Mouse (Mus musculus) heart, embryonic 16.5 days (tissue): ENCODE data around the gene Ift74. TPM values are rescaled to one million over a fixed set of nuclear protein-coding genes. Genes with fewer than 3 reads are reported as not detected.

Source experiments
- ATAC-seq: fragments of 200-750 bp; cut with Nextera tagmentation; replicated peaks from 2 replicates; pipeline ENCODE4 v1.8.0; 2017; ENCODE audit warnings: moderate number of reproducible peaks; ENCODE audit not compliant: insufficient read depth, low FRiP score; ENCODE audit errors: extremely low read depth
- H3K27ac ChIP-seq: fragments of 300-500 bp; sonication (generic); 2 replicates; pipeline ENCODE4 v1.5.1; 2014; ENCODE audit warnings: mild to moderate bottlenecking, low read length, control low read depth, moderate library complexity
- H3K27me3 ChIP-seq: fragments of 300-500 bp; sonication (generic); 2 replicates; pipeline ENCODE4 v1.6.1; 2014; ENCODE audit warnings: low read length, mixed read lengths; ENCODE audit not compliant: control insufficient read depth, insufficient read depth
- H3K36me3 ChIP-seq: fragments of 300-500 bp; sonication (generic); 2 replicates; pipeline ENCODE4 v1.6.1; 2014; ENCODE audit not compliant: control insufficient read depth, insufficient read depth
- H3K4me1 ChIP-seq: fragments of 300-500 bp; sonication (generic); 2 replicates; pipeline ENCODE4 v1.6.1; 2014; ENCODE audit warnings: low read length, mixed read lengths; ENCODE audit not compliant: control insufficient read depth, insufficient read depth
- H3K4me2 ChIP-seq: fragments of 300-500 bp; sonication (generic); 2 replicates; pipeline ENCODE4 v1.6.1; 2014; ENCODE audit warnings: low read depth, mild to moderate bottlenecking, control low read depth, low read length
- H3K4me3 ChIP-seq: fragments of 300-500 bp; sonication (generic); 2 replicates; pipeline ENCODE4 v1.5.1; 2014; ENCODE audit warnings: mild to moderate bottlenecking, control low read depth, low read length
- H3K9ac ChIP-seq: fragments of 300-500 bp; sonication (generic); 2 replicates; pipeline ENCODE4 v1.6.1; 2014; ENCODE audit warnings: low read length, control low read depth
- H3K9me3 ChIP-seq: fragments of 300-500 bp; sonication (generic); replicated peaks from 2 replicates; pipeline ENCODE4 v1.6.1; 2016; ENCODE audit warnings: low read length; ENCODE audit not compliant: control insufficient read depth
- WGBS: fragments of 180-500 bp; shearing (Covaris S2); extraction: QIAGEN DNeasy Blood & Tissue Kit; methylation state at CpG from one replicate; pipeline ENCODE4 v1.1.7; 2014; 5-methylcytosine and 5-hydroxymethylcytosine counted together
- microRNA counts: library from miRNA; unstranded; fragments of <30 nt; microRNA quantifications from one replicate; lab custom pipeline; 2016
- microRNA-seq: library from miRNA; unstranded; fragments of <30 nt; microRNA quantifications from one replicate; pipeline ENCODE4, GENCODE M21; 2017
- polyA plus RNA-seq: library from polyadenylated mRNA; unstranded; fragments of >200 nt; fragmentation: Nextera tagmentation; extraction: Ambion mirVana; gene quantifications from 2 replicates; pipeline ENCODE4 v1.2.1, GENCODE M21; 2015

Ift74 gene
- polyA plus RNA-seq, 1 experiment from 2014 or later = 14.8 TPM

- Histone ChIP-seq H3K36me3 (no peaks in the 10 kb centered on the region), H3K4me3 (no peak overlapping the region), H3K9ac (no peak overlapping the region), H3K9me3 (no peaks in the 10 kb centered on the region), H3K27ac (peak overlapping the region; percentile 53), H3K4me2 (no peak overlapping the region), H3K4me1 (peaks cover 6% of the 10 kb centered on the region; the same call in 1 of the 2 replicates), H3K27me3 (no peaks in the 10 kb centered on the region)
- ATAC-seq = peak; percentile 75
- WGBS = 27% methylated on average over 6 of the region's 6 CpGs
Observed at GRCm38 (mm10) chr4:94715166-94715565, 100.9 kb downstream of the Ift74 start.

- peaks cover 14% of the 10 kb centered on the region for H3K4me1 ChIP-seq
- H3K27me3 ChIP-seq = no peaks in the 10 kb centered on the region
- H3K36me3 ChIP-seq = no peaks in the 10 kb centered on the region
- H3K4me3 ChIP-seq = no peak overlapping the region
- H3K9me3 ChIP-seq = no peaks in the 10 kb centered on the region; the same call in 1 of the 2 replicates
- peak overlapping the region; percentile 40; the same call in 1 of the 2 replicates for H3K27ac ChIP-seq
- ATAC-seq = peak; percentile 77; the same call in 1 of the 2 replicates
- WGBS = 45% methylated on average over 4 of the region's 4 CpGs
- H3K4me2 ChIP-seq = no peak overlapping the region
- H3K9ac ChIP-seq = no peak overlapping the region
Observed at GRCm38 (mm10) chr4:94725799-94726198, 111.5 kb downstream of the Ift74 start.

- Histone ChIP-seq H3K4me1 (no peaks in the 10 kb centered on the region), H3K27me3 (no peaks in the 10 kb centered on the region), H3K27ac (no peak overlapping the region), H3K9me3 (no peaks in the 10 kb centered on the region; the same call in 1 of the 2 replicates), H3K4me3 (no peak overlapping the region), H3K36me3 (no peaks in the 10 kb centered on the region), H3K9ac (no peak overlapping the region), H3K4me2 (no peak overlapping the region)
- no peak for ATAC-seq
Observed at GRCm38 (mm10) chr4:94732721-94733120, 118.4 kb downstream of the Ift74 start.

GRCm38 (mm10) chr4:94737326-94738295, 123.3 kb downstream of the Ift74 start:
- Histone ChIP-seq H3K4me3 (no peak overlapping the region), H3K9me3 (no peaks in the 10 kb centered on the region), H3K9ac (no peak overlapping the region), H3K4me1 (peaks cover 11% of the 10 kb centered on the region), H3K27ac (no peak overlapping the region), H3K36me3 (no peaks in the 10 kb centered on the region), H3K4me2 (no peak overlapping the region), H3K27me3 (no peaks in the 10 kb centered on the region)
- WGBS = 46% methylated on average over 5 of the region's 5 CpGs
- no peak for ATAC-seq

DNA sequence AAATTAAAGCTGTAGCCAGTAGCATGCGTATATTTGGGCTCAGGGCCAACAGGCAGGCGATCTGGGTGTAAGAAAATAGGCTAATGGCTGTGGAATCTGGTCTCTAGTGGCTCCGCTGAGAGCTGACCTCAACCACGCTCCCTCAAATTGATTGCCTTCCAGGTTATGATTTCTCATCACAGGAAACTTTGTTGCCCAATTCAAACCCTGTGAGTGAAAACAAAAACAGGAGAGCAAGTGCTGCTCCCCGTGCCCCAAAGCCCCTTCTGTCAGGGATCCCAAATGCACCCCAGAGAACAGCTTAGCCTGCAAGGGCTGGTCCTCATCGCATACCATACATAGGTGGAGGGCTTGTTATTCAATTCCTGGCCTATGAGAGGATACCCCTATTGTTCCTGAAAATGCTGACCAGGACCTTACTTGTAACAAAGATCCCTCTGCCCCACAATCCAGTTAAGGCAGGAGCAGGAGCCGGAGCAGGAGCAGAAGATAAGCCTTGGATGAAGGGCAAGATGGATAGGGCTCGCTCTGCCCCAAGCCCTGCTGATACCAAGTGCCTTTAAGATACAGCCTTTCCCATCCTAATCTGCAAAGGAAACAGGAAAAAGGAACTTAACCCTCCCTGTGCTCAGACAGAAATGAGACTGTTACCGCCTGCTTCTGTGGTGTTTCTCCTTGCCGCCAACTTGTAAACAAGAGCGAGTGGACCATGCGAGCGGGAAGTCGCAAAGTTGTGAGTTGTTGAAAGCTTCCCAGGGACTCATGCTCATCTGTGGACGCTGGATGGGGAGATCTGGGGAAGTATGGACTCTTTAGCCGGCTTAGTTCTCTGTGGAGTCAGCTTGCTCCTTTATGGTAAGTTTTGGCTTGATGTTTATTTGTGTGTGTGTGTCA, 124.8 kb downstream of the Ift74 start, which contains the start of gene Tek:
Gene Tek (plus strand): TSS at position 452 of the 894 bp plus-strand sequence.
- H3K27me3 ChIP-seq = no peaks in the 10 kb centered on the region
- 28% methylated on average over 16 of the region's 16 CpGs for WGBS
- ATAC-seq = peak; percentile 65
- no peaks in the 10 kb centered on the region for H3K9me3 ChIP-seq
- H3K36me3 ChIP-seq = no peaks in the 10 kb centered on the region
- H3K4me1 ChIP-seq = peaks cover 11% of the 10 kb centered on the region
- H3K9ac ChIP-seq = peak within 1 kb of the TSS; percentile 59
- H3K4me3 ChIP-seq = peak within 1 kb of the TSS; percentile 54
- H3K27ac ChIP-seq = peak within 1 kb of the TSS; percentile 87
- H3K4me2 ChIP-seq = peak within 1 kb of the TSS; percentile 53

- Histone ChIP-seq H3K4me1 (peaks cover 29% of the 10 kb centered on the region), H3K4me2 (peak overlapping the region; percentile 45), H3K36me3 (no peaks in the 10 kb centered on the region), H3K27ac (peak overlapping the region; percentile 24), H3K4me3 (peak overlapping the region; percentile 36), H3K9ac (no peak overlapping the region), H3K27me3 (no peaks in the 10 kb centered on the region), H3K9me3 (no peaks in the 10 kb centered on the region)
- no peak for ATAC-seq
- WGBS = 43% methylated on average over 1 of the region's 1 CpGs
Observed at GRCm38 (mm10) chr4:94741824-94742223, 127.5 kb downstream of the Ift74 start.

MicroRNA genes within 50 kb of the gene (microRNA counts, 519-probe panel; counts per million panel counts)
- 2,626 counts per million, percentile 65 among the panel's probes with 10 or more counts for microRNA mmu-miR-872 (lab: Ali Mortazavi, UCI)

Small RNA genes lying within 50 kb of the gene (microRNA-seq; reads per million reads assigned to microRNA genes)
- gene Mir872 = 1,380 reads per million, percentile 80 among the genes with 10 or more reads in this experiment

Other genes starting within 250 kb of the Ift74 start
- gene Gm10306, start 57.9 kb upstream of the Ift74 start, polyA plus RNA-seq = 0.32 TPM in 1 of 2 replicates, not detected in the other
- 7.5 and 10.9 TPM in 2 replicates for gene Caap1, start 57.7 kb upstream of the Ift74 start, polyA plus RNA-seq
- gene Plaa, start 11.2 kb upstream of the Ift74 start, polyA plus RNA-seq = 51.1 and 54.1 TPM in 2 replicates
- 0.20 and 0.26 TPM in 2 replicates for gene Lrrc19, start 35.7 kb downstream of the Ift74 start, polyA plus RNA-seq
- gene Tek, start 124.8 kb downstream of the Ift74 start, polyA plus RNA-seq = 39.3 and 40.2 TPM in 2 replicates